Mouse (Mus musculus): Measurements from ENCODE around the gene Exoc3l.
"Not testable (repeated sequence)": the region's sequence is repeated elsewhere in the genome, so short reads cannot be mapped to it uniquely, and the experiment has no call there.

Gene Exoc3l

GRCm38 (mm10) chr8:105312891-105313481 lies 17.1 kb upstream of the Exoc3l start:
- DNase-seq, result no peak

DNA sequence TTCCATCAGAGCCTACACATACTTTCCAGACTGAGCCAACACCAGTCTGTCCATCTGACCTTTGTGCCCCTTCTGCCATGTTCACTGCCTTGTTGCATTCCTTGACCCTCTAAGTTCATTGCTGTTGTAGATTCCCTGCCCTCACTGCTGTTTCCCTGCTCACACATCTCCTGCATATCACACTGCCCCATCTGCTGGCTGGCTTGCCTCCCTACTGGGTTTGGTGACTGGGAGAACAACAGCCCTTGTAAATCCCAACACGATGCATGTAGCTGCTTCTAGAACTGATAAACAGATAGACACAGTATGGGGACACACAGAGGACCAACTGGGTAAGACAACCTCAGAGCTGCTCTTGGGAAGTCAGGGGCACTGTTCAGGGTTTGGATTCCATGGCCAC lies 15.8 kb upstream of the Exoc3l start:
- no peak for DNase-seq

DNA sequence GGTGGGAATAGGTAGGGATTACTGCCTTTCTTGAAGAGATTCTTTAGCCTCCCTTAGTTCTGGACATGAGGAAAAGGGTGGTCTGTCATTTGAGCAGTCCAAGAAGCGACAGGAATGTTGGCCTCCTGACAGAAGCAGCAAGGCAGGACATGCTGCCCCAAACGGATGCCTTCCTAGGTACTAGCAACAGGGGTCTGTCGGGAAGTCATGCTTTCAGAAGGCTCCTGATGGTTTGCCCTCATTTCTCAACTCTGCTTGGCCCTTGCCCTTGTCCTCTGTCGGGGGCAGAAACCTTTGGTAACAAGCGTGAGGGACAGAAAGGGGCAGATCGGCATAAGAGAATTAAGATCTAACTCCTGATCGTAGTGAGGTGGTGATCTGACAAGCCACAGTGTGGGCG lies 14.2 kb upstream of the Exoc3l start:
- DNase-seq, result no peak

DNA sequence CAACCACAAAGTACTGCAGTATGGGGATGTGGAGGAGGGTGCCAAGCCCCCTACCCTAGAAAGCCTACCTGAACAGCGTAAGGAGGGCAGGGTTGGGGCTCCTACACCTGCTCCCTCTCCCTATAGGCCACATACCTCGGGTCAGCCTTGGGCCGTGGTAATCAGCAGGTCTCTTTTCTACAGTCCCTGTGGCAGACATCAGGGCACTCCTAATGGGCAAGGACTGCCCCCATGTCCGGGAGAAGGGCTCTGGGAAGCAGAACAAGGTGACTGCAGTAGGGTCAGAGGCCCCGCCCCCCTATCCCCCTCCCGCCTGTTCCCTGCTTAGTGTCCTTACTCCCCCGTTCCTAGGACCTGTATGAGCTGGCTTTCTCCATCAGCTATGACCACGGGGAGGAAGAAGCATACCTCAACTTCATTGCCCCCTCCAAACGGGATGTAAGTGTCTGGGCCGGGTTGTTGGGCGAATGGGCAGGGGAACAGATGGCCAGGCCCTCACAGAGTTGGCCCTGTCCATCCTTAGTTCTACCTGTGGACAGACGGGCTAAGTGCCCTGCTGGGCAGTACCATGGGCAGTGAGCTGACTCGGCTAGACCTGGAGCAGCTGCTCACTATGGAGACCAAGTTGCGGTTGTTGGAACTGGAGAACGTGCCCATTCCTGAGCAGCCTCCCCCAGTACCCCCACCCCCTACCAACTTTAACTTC lies 13.4 kb upstream of the Exoc3l start:
- no peak for DNase-seq

DNA sequence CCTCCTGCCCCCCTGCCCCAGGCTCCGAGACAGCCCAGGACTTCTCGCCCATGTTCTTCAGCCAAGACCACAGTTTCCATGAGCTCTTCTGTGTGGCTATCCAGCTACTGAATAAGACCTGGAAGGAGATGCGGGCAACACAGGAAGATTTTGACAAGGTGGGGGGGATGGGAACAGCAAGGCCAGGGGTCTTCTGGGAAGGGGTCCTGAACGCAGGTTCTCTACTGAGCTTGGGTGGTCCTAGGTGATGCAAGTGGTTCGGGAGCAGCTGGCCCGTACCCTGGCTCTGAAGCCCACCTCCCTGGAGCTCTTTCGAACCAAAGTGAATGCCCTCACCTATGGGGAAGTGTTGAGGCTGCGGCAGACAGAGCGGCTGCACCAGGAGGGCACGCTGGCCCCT lies 12.5 kb upstream of the Exoc3l start:
- DNase-seq, result no peak

DNA sequence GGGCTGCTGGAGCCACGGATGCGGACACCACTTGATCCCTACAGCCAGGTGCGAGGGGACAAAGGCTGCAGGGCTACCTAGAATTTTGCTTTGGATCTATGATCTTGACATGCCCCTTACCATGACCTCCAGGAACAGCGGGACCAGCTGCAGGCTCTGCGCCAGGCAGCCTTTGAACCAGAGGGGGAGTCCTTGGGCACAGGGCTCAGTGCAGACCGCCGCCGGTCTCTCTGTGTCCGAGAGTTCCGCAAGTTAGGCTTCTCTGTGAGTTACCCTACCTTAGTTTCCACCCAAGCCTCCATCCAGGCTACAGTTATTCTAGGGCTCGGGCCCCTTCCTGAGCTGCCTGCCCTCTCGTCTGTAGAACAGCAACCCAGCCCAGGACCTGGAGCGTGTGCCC lies 11.8 kb upstream of the Exoc3l start:
- no peak for DNase-seq

GRCm38 (mm10) chr8:105306146-105306691 lies 10.3 kb upstream of the Exoc3l start:
- DNase-seq, result no peak

GRCm38 (mm10) chr8:105305211-105306145 lies 9.6 kb upstream of the Exoc3l start, which contains the start of gene Elmo3:
TSS of gene Elmo3 (plus strand) at chr8:105305601.
- no peak for DNase-seq

DNA sequence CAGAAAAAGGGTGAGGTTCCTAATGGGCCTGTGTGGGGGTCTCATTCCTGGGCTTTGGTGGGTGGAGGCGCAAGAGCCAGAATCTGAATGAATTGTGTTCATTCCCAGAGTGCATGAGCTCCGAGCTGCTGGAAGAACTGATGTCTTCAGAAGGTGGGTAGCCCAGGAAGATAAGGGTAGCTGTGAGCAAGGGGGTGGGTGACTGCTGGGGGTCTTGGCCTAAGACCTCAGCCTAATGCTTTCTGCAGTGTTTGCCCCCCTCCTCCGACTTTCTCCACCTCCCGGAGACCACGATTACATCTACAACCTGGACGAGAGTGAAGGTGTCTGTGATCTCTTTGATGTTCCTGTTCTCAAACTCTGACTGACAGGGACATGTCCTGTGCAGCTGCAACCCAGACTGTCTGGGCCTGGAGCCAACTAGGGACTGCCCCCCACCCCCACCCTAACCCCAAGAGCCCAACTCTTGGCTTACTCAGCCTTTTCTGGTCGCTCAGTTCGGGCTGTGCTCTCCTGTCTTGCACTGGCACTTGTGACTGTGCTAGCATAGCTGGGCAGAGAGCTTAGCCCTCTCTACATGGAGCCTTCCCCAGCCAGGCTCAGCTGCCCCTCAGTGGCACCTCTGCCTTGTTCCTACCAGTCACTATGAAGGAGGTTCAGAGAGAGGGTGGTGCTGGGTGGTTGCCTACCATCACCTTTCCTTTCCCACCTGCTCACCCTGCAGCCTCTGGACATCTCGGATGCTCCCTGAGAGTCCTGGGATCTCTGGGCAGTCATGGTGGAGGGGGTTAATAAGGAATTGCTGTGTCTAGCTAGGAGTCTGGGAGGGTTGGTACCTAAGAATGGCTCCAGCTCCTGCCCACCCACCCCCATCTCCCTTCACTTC lies 8.7 kb upstream of the Exoc3l start:
- no peak for DNase-seq

DNA sequence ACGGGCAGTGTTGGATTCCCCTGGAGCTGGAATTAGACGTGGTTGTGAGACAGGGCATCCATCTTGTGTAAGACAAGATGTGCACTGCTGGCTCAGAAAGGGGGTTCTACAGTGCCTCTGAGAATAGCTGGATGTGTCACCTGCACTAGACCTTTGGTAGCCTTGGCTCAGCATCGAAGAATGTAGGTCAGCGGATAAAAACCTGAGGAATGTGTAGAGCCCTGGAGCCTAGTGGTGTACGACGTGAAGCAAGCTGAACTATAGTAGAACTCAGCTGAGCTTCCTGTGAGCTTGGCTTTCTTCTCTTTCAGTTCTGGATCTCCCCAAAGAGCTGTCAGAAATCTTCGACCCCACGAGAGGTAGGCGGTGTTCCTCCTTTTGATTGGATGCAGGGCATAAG lies 8.0 kb upstream of the Exoc3l start:
- no peak for DNase-seq

GRCm38 (mm10) chr8:105303396-105303795 lies 7.5 kb upstream of the Exoc3l start:
- DNase-seq, result no peak

GRCm38 (mm10) chr8:105299962-105300361 lies 4.1 kb upstream of the Exoc3l start:
- DNase-seq, result no peak

- no peak for DNase-seq
Measured at GRCm38 (mm10) chr8:105298351-105299252, 2.7 kb upstream of the Exoc3l start.

- DNase-seq, result peak; percentile 94
Measured at GRCm38 (mm10) chr8:105297511-105298192, 1.8 kb upstream of the Exoc3l start, which contains the start of gene E2f4. TSS of gene E2f4 (plus strand) at chr8:105297663.

GRCm38 (mm10) chr8:105295256-105295655 lies 645 bp downstream of the Exoc3l start:
- DNase-seq, result no peak

- DNase-seq, result no peak
Measured at GRCm38 (mm10) chr8:105294776-105295175, 1.1 kb downstream of the Exoc3l start.

DNA sequence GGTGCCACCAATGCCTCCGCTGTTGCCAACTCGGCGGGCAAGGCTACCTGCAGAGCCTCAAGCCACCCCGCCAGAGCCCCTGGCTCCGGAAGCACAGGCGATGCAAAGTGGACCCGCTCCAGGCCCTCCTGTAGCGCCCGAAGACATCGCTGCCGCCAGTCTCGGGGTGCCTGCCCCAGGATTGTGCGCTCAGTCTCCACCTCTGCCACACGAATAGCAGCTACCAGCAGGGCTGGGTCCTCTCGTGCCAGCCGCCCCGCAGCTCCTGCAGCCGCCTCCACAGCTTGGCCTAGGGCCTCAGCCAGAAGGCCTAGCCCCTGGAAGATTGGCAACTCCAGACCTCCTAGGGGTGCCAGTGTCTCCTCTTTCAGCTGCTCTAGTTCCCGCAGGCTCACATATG lies 2.5 kb downstream of the Exoc3l start:
- no peak for DNase-seq

DNA sequence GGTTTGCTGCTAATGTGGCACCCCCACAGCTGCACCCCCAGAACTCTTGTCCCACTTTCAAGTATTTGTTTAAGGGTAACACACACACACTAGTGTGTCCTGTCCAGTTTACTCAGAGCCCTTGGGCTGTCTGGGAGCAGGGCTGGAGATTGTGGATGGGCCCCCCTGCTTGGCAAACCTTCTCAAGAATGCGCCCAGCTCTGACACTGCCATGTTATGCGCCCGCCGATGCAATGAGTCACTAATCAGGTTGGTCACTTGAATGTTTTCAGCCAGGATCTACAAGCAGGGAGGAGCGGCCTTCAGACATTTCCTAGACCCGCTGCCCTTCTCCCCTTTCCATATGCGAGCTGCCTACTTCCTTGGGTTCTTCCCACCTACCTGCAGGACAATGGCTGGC lies 3.4 kb downstream of the Exoc3l start:
- no peak for DNase-seq

DNA sequence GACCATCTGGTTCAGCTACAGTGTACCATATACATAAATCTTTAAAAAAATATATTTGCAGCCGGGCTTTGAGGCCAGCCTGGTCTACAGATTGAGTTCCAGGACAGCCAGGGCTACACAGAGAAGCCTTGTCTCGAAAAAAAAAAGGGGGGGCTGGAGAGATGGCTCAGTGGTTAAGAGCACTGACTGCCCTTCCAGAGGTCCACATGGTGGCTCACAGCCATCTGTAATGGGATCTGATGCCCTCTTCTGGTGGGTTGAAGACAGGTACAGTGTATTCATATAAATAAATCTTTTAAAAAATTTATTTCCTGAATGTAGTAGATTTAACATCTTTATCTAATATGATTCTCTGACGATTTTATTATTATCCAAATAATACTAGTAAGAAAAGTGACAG lies 4.1 kb downstream of the Exoc3l start:
- DNase-seq, result not testable (repeated sequence)

DNA sequence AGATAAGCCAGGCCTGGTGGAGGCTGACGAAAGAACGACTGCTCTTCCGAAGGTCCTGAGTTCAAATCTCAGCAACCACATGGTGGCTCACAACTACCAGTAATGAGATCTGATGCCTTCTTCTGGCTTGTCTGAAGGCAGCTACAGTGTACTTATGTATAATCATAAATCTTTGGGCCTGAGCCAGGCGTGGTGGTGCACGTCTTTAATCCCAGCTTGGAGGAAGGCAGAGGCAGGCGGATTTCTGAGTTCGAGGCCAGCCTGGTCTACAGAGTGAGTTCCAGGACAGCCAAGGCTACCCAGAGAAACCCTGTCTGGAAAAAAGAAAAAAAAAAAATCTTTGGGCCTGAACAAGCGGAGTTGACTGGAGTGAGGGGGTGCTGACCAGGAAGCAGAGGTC lies 4.5 kb downstream of the Exoc3l start:
- DNase-seq, result not testable (repeated sequence)
